Mouse (Mus musculus): ENCODE results near the gene Tlx2.

- TF ChIP-seq POLR2A (IDR thresholded peaks at IDR 0.05; ENCODE audit: insufficient read length, low read depth) = no peak
- no peak for TF ChIP-seq POLR2AphosphoS2 (IDR thresholded peaks at IDR 0.05; ENCODE audit: insufficient read length, low read depth)
- no peak for TF ChIP-seq REST (IDR thresholded peaks at IDR 0.05; ENCODE audit: insufficient read depth, insufficient read length)
- TF ChIP-seq MAX (IDR thresholded peaks at IDR 0.05; ENCODE audit: low read depth) = no peak
- TF ChIP-seq USF1 (IDR thresholded peaks at IDR 0.05; ENCODE audit: low read depth) = no peak
- TF ChIP-seq SRF (IDR thresholded peaks at IDR 0.05; ENCODE audit: control insufficient read depth, insufficient read length, low read depth) = no peak
Observed at GRCm38 (mm10) chr6:83117165-83117438, 47.0 kb upstream of the Tlx2 start.
